Mouse (Mus musculus) liver, postnatal 0 days (tissue): ENCODE measurements around the gene Slk.

ENCODE experiments used
- CTCF ChIP-seq: sonication (generic); IDR thresholded peaks from 2 replicates; pipeline ENCODE4 v1.5.1; 2016; ENCODE audit warnings: antibody characterized with exemption, low read depth
- EP300 ChIP-seq: IDR thresholded peaks from 2 replicates; pipeline ENCODE4 v1.6.1; 2016; ENCODE audit warnings: antibody characterized with exemption, low read depth, mild to moderate bottlenecking

DNA sequence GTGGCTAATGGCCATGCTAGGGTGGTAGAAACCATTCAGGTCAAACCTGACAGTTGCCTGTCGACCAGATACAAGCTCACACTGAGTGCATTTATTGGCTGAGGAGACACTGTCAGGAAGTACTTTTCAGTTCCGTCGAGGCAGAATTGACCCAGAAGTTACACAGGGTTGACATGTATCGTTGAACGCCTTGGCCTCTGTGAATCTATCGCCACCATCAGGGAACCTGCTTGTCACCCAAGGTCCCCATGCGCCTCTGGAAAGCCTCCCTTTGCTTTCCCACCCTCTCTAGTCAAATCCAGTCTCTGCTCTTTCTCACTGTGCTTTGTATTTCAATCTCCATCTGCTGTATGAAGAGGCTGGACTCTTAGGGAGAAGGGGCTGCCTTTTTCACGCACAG is 13.5 kb upstream of the Slk start:
- TF ChIP-seq CTCF (no peak), EP300 (no peak)
